Mouse (Mus musculus) gastrocnemius, postnatal 14 days (tissue): ENCODE data around the gene Ola1. TPM values are rescaled to one million over a fixed set of nuclear protein-coding genes. Genes with fewer than 3 reads are reported as not detected.

Experiments
- total RNA-seq, 2 experiments: library from RNA; stranded (reverse); gene quantifications; 2 replicates each; pipeline ENCODE4 v1.2.3; 2021

Gene Ola1
- total RNA-seq, 2 experiments from 2014 or later: 97.2 to 98.5 TPM

Other genes with a start within 250 kb of the Ola1 start
- 10 to 100 TPM; 26.9 to 28.8 TPM for gene Sp3, start 238.5 kb downstream of the Ola1 start, total RNA-seq
- gene Gm11084, start 232.2 kb downstream of the Ola1 start, total RNA-seq: not detected
- gene Sp9, start 53.0 kb upstream of the Ola1 start, total RNA-seq: not detected
- 10 to 100 TPM; 26.8 to 28.6 TPM for gene Scrn3, start 93.7 kb upstream of the Ola1 start, total RNA-seq
- 10 to 100 TPM; 12.4 to 13.8 TPM for gene Cir1, start 93.8 kb upstream of the Ola1 start, total RNA-seq
- gene Gpr155, start 167.6 kb upstream of the Ola1 start, total RNA-seq: 10 to 100 TPM; 10.9 to 12.0 TPM